Mouse (Mus musculus) right cerebral cortex, postnatal 4 days (tissue): ENCODE results near the gene Eif2b5.

Experiments
- DNase-seq: peaks from one replicate; pipeline ENCODE4 v3.0.0-alpha.2; 2022

Eif2b5 gene

GRCm38 (mm10) chr16:20490581-20490980 is 8.0 kb upstream of the Eif2b5 start:
- no peak for DNase-seq

- DNase-seq, result no peak
Observed at GRCm38 (mm10) chr16:20491301-20491700, 7.3 kb upstream of the Eif2b5 start.

GRCm38 (mm10) chr16:20493452-20493851 is 5.2 kb upstream of the Eif2b5 start:
- no peak for DNase-seq

GRCm38 (mm10) chr16:20496671-20497600 is 1.7 kb upstream of the Eif2b5 start:
- DNase-seq, result peak; percentile 19

GRCm38 (mm10) chr16:20497980-20498676 is 489 bp upstream of the Eif2b5 start:
- no peak for DNase-seq

- DNase-seq, result no peak
Observed at GRCm38 (mm10) chr16:20506000-20506399, 7.4 kb downstream of the Eif2b5 start.

- DNase-seq, result no peak
Observed at GRCm38 (mm10) chr16:20509349-20509748, 10.7 kb downstream of the Eif2b5 start.

GRCm38 (mm10) chr16:20511277-20511847 is 12.7 kb downstream of the Eif2b5 start:
- DNase-seq, result no peak

- no peak for DNase-seq
Observed at GRCm38 (mm10) chr16:20516032-20516431, 17.4 kb downstream of the Eif2b5 start.

GRCm38 (mm10) chr16:20516726-20517201 is 18.1 kb downstream of the Eif2b5 start, which contains the start of gene Dvl3:
TSS of gene Dvl3 (plus strand) at chr16:20516982.
- peak; percentile 83 for DNase-seq

GRCm38 (mm10) chr16:20517216-20517615 is 18.6 kb downstream of the Eif2b5 start:
- peak; percentile 39 for DNase-seq

- DNase-seq, result no peak
Observed at GRCm38 (mm10) chr16:20517701-20518374, 19.2 kb downstream of the Eif2b5 start.

GRCm38 (mm10) chr16:20523886-20524285 is 25.3 kb downstream of the Eif2b5 start:
- DNase-seq, result no peak

- no peak for DNase-seq
Observed at GRCm38 (mm10) chr16:20528779-20529178, 30.2 kb downstream of the Eif2b5 start.

GRCm38 (mm10) chr16:20529375-20529774 is 30.8 kb downstream of the Eif2b5 start:
- DNase-seq, result no peak

GRCm38 (mm10) chr16:20530941-20531340 is 32.3 kb downstream of the Eif2b5 start:
- no peak for DNase-seq

GRCm38 (mm10) chr16:20534617-20535295 is 36.1 kb downstream of the Eif2b5 start:
- DNase-seq, result no peak

GRCm38 (mm10) chr16:20535296-20536080 is 36.9 kb downstream of the Eif2b5 start, which contains the start of gene Ap2m1:
TSS of gene Ap2m1 (plus strand) at chr16:20535478.
- DNase-seq, result peak; percentile 95

- DNase-seq, result no peak
Observed at GRCm38 (mm10) chr16:20536081-20536665, 37.6 kb downstream of the Eif2b5 start.

GRCm38 (mm10) chr16:20537071-20537471 is 38.5 kb downstream of the Eif2b5 start:
- DNase-seq, result no peak
